Mouse (Mus musculus) brain, embryonic 14.5 days (tissue): Measurements from ENCODE around the gene Pde4b.

Source experiments
- CTCF ChIP-seq: fragments of 200-500 bp; IDR thresholded peaks from 2 replicates; pipeline ENCODE4 v1.5.1; 2012; ENCODE audit warnings: inconsistent platforms, mild to moderate bottlenecking, moderate library complexity, borderline replicate concordance; ENCODE audit not compliant: insufficient read depth, insufficient read length; ENCODE audit errors: extremely low read depth
- POLR2A ChIP-seq: fragments of 200-500 bp; IDR thresholded peaks from 2 replicates; pipeline ENCODE4 v1.6.1; 2012; ENCODE audit warnings: mild to moderate bottlenecking, inconsistent platforms, borderline replicate concordance; ENCODE audit not compliant: poor library complexity, insufficient read depth, insufficient read length, severe bottlenecking; ENCODE audit errors: extremely low read depth

DNA sequence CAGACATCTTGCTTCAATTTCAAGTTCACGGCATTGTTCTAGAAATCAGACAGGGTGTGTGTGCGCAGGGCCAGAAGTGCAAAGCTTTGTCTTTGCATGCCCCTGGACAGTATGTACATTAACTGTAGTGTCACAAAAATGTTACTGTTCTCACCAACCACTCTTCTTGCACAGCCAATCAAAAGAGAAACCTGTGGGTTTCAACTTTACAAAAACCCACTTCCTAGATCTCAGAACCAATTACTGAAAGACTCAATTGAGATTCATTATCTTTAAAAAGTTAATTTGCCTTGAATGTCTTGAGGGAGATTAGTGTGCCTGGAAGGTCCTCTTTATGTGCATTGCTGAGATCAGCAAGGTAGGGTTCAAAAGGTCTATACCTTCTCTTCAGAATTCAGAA is 431.0 kb downstream of the Pde4b start:
- TF ChIP-seq POLR2A (no peak), CTCF (no peak)
